Mouse (Mus musculus): ENCODE results near the gene Tprgl. TPM values are rescaled to one million over a fixed set of nuclear protein-coding genes. Genes with fewer than 3 reads are reported as not detected.

Tprgl gene
- polyA plus RNA-seq, 1 experiment from 2014 or later = 148 TPM

DNA sequence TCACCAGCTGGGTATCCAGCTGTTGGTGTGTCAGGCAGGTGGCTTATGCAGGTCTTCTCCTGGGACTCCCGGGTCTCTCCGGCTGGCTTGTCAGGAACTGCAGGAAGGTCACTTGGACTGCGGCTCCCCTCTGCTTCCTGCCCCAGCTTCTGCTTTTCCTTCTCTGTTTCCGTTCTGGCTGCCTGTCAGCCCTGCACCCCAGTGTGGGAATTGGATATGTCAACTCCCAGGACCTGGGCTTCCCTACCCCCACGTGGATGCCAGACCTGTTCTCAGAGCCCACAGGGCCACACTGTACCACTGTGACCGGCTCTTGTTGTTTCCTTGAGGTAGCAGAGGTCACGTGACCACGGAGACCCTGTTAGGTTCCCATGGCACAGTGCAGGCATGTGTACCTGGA, 28.5 kb upstream of the Tprgl start:
- H3K36me3 ChIP-seq (ENCODE audit: control insufficient read depth, insufficient read depth, low read length) = no peaks in the 10 kb centered on the region
- H3K4me2 ChIP-seq (ENCODE audit: low read depth, low read length) = no peak overlapping the region
- no peaks in the 10 kb centered on the region; the same call in 1 of the 2 replicates for H3K4me1 ChIP-seq (replicated peaks; ENCODE audit: control insufficient read depth, insufficient read depth, low read length)
- no peaks in the 10 kb centered on the region; the same call in 1 of the 2 replicates for H3K9me3 ChIP-seq (ENCODE audit: control insufficient read depth, low read length)
- H3K27me3 ChIP-seq (ENCODE audit: control insufficient read depth, insufficient read depth, low read depth, low read length) = no peaks in the 10 kb centered on the region
- no peak overlapping the region for H3K27ac ChIP-seq (ENCODE audit: low read length)
- no peak overlapping the region for H3K4me3 ChIP-seq (ENCODE audit: low read length)
- H3K9ac ChIP-seq (ENCODE audit: low read length) = no peak overlapping the region
- 47% methylated on average over 8 of the region's 8 CpGs for WGBS
- 0 out of 2 replicates have a peak, but pooled peaks have one; percentile 10 for ATAC-seq (ENCODE audit: low read depth)

DNA sequence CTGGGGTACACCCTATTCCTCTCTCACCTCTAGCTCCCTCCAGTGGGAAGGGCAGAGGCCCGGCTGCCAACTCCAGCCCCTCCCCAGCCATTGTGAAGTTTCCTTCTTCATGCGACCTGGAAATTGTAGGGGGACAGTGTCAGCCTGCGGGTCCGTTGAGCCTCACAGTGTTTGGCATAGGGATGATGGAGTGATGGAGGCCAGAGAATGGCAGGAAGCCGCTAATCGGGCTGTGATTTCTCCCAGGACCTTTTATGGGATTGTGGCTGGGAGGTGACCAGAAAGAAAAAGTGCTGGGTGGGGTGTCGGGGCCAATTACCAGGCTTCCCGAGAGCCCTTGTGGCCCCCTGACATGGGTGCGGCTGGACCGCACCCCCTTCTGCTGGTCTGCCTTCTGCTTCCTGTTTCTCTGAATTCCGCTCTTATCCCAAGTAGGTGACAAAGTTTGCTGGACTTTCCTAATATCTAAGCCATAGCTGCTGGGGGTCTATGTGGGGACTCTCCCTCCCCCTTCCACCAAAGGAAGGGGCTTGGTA, 25.6 kb upstream of the Tprgl start:
- H3K9ac ChIP-seq (ENCODE audit: low read length) = no peak overlapping the region
- whole genome bisulfite sequencing = 58% methylated on average over 11 of the region's 11 CpGs
- peak; percentile 46; the same call in 1 of the 2 replicates for ATAC-seq (ENCODE audit: low read depth)
- no peaks in the 10 kb centered on the region for H3K27me3 ChIP-seq (ENCODE audit: control insufficient read depth, insufficient read depth, low read depth, low read length)
- H3K27ac ChIP-seq (ENCODE audit: low read length) = peak overlapping the region; percentile 59
- no peaks in the 10 kb centered on the region for H3K9me3 ChIP-seq (ENCODE audit: control insufficient read depth, low read length)
- no peaks in the 10 kb centered on the region for H3K36me3 ChIP-seq (ENCODE audit: control insufficient read depth, insufficient read depth, low read length)
- H3K4me3 ChIP-seq (ENCODE audit: low read length) = no peak overlapping the region
- no peak overlapping the region for H3K4me2 ChIP-seq (ENCODE audit: low read depth, low read length)
- H3K4me1 ChIP-seq (replicated peaks; ENCODE audit: control insufficient read depth, insufficient read depth, low read length) = no peaks in the 10 kb centered on the region; the same call in 1 of the 2 replicates

DNA sequence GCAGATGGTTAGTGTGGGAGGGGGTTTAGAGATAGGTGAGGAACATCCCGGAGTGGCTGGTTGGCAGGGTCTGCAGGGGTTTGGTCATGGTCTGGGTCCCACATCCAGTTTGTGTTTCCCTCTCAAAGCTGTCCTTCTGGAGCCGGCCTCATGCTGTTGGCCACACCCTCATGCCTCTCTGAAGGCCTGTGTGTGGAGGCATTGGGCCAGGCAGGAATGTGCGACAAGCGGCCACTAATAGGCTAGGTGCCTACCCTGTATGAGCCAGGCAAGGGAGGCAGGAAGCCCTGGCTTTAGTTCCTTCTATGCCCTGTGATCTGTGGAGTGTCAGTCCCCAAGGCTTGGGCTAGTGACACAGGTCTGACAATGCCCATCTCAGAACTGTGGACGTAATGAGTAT, 24.5 kb upstream of the Tprgl start:
- WGBS = 62% methylated on average over 5 of the region's 5 CpGs
- Histone ChIP-seq H3K4me2 (ENCODE audit: low read depth, low read length) (no peak overlapping the region), H3K36me3 (ENCODE audit: control insufficient read depth, insufficient read depth, low read length) (no peaks in the 10 kb centered on the region), H3K27me3 (ENCODE audit: control insufficient read depth, insufficient read depth, low read depth, low read length) (no peaks in the 10 kb centered on the region), H3K27ac (ENCODE audit: low read length) (no peak overlapping the region), H3K4me3 (ENCODE audit: low read length) (no peak overlapping the region), H3K4me1 (replicated peaks; ENCODE audit: control insufficient read depth, insufficient read depth, low read length) (no peaks in the 10 kb centered on the region; the same call in 1 of the 2 replicates), H3K9me3 (ENCODE audit: control insufficient read depth, low read length) (no peaks in the 10 kb centered on the region), H3K9ac (ENCODE audit: low read length) (no peak overlapping the region)
- no peak for ATAC-seq (ENCODE audit: low read depth)

DNA sequence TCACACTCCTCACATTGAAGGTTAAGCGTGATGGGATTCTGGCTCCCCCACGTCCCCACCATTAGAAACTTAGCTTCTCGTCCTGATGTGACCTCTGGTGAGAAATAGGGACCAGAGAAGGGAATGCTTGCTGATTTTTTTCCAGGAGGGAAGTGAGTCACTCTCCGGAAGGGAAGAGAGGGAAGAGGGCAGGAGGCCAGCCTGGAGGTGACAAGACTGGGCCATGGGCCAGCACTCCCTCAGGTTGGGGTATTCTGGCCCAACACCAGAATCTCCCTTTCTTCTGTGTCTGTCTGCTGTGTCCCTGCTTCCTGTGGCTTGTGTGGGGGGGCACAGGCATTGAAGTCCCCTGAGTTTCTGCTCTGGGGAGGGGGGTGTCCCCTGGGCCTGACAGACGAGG, 23.1 kb upstream of the Tprgl start:
- no peak overlapping the region for H3K9ac ChIP-seq (ENCODE audit: low read length)
- no peak overlapping the region for H3K27ac ChIP-seq (ENCODE audit: low read length)
- H3K27me3 ChIP-seq (ENCODE audit: control insufficient read depth, insufficient read depth, low read depth, low read length) = no peaks in the 10 kb centered on the region
- H3K36me3 ChIP-seq (ENCODE audit: control insufficient read depth, insufficient read depth, low read length) = no peaks in the 10 kb centered on the region
- WGBS = 49% methylated on average over 5 of the region's 5 CpGs
- H3K4me2 ChIP-seq (ENCODE audit: low read depth, low read length) = no peak overlapping the region
- no peaks in the 10 kb centered on the region for H3K9me3 ChIP-seq (ENCODE audit: control insufficient read depth, low read length)
- ATAC-seq (ENCODE audit: low read depth) = no peak
- no peak overlapping the region for H3K4me3 ChIP-seq (ENCODE audit: low read length)
- no peaks in the 10 kb centered on the region for H3K4me1 ChIP-seq (replicated peaks; ENCODE audit: control insufficient read depth, insufficient read depth, low read length)

DNA sequence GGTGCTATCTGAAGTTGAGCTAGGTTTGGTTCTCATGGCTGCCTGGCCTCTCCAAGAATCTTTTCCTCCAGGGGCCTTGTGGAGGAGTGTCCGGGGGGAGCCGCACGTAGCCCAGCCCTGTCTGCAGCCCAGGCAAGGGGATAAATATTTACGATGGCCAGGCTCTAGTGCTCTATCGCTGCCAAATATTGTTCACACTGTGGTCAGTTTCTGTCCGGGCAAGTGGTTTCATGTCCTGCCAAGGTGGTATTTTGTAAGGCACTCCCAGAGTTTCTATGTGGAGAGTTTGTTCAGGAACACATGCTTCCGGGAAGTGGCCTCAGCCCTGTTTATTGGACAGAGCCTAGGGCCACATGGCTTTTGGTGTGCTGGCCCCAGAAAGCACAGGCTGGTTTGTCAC, 20.5 kb upstream of the Tprgl start:
- peaks cover 7% of the 10 kb centered on the region for H3K4me1 ChIP-seq (replicated peaks; ENCODE audit: control insufficient read depth, insufficient read depth, low read length)
- H3K27me3 ChIP-seq (ENCODE audit: control insufficient read depth, insufficient read depth, low read depth, low read length) = no peaks in the 10 kb centered on the region
- H3K4me3 ChIP-seq (ENCODE audit: low read length) = no peak overlapping the region
- no peak overlapping the region for H3K9ac ChIP-seq (ENCODE audit: low read length)
- H3K9me3 ChIP-seq (ENCODE audit: control insufficient read depth, low read length) = no peaks in the 10 kb centered on the region
- 51% methylated on average over 7 of the region's 7 CpGs for WGBS
- ATAC-seq (ENCODE audit: low read depth) = peak; percentile 39; the same call in 1 of the 2 replicates
- H3K36me3 ChIP-seq (ENCODE audit: control insufficient read depth, insufficient read depth, low read length) = no peaks in the 10 kb centered on the region
- H3K4me2 ChIP-seq (ENCODE audit: low read depth, low read length) = no peak overlapping the region
- H3K27ac ChIP-seq (ENCODE audit: low read length) = peak overlapping the region; percentile 59

DNA sequence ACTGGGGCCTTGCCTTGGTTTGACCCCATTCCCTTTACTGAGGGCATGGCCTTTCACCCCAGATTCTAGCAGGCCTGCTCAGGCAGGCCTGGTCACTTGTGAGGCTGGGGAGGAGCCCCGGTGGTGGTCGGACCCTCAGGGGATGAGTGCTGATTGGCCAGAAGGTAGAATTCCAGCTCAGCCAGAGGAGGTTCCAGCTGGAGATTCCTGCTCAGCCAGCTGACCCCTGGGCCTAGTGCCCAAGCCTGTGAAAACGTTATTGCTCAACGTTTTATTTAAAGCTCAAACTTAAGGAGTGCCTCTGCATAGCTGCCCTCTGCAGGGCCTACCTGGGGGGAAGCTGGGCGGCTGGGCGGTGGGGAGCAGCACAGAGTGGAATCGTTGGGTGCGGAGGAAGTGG, 16.8 kb upstream of the Tprgl start:
- H3K9me3 ChIP-seq (ENCODE audit: control insufficient read depth, low read length) = no peaks in the 10 kb centered on the region
- H3K4me1 ChIP-seq (replicated peaks; ENCODE audit: control insufficient read depth, insufficient read depth, low read length) = peaks cover 7% of the 10 kb centered on the region
- WGBS = 45% methylated on average over 8 of the region's 8 CpGs
- ATAC-seq (ENCODE audit: low read depth) = peak; percentile 86
- peak overlapping the region; percentile 78 for H3K27ac ChIP-seq (ENCODE audit: low read length)
- H3K36me3 ChIP-seq (ENCODE audit: control insufficient read depth, insufficient read depth, low read length) = no peaks in the 10 kb centered on the region
- H3K27me3 ChIP-seq (ENCODE audit: control insufficient read depth, insufficient read depth, low read depth, low read length) = peaks cover 7% of the 10 kb centered on the region
- H3K4me2 ChIP-seq (ENCODE audit: low read depth, low read length) = no peak overlapping the region
- no peak overlapping the region for H3K9ac ChIP-seq (ENCODE audit: low read length)
- H3K4me3 ChIP-seq (ENCODE audit: low read length) = no peak overlapping the region

DNA sequence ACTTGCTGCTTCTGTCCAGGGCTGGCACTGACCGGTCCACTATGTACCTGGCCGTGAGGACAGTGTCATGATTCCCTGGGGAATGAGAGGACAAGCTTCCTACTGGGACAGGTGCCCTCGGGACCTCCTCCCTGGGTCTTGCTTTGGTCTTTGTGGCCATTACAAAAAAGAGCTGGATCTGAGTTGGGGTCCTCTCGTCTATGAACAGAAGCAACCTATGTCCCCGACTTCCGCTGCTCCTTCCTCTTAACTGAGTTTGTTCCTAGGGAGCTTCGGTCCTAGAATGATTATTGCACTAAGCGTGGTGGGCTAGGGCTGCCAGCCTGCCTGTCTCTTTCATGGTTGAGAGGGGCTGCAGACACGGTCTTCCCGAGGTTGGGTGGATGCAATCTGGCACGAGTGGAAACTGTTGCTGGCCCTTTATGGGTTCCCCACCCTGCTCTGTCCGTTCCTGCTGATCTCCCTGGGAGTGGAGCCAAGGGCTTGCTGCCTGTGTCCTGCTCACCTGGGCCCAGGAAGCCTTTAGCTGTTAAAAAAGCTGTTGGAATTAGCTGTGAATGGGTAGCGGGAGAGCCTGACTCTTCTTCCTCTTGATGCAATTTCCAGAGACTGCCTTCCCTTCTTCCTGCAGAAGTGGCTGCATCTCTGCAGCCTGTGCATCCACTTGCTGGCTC, 11.6 kb upstream of the Tprgl start:
- Histone ChIP-seq H3K4me2 (ENCODE audit: low read depth, low read length) (peak overlapping the region; percentile 68), H3K27ac (ENCODE audit: low read length) (no peak overlapping the region), H3K9ac (ENCODE audit: low read length) (no peak overlapping the region), H3K27me3 (ENCODE audit: control insufficient read depth, insufficient read depth, low read depth, low read length) (peaks cover 44% of the 10 kb centered on the region), H3K36me3 (ENCODE audit: control insufficient read depth, insufficient read depth, low read length) (no peaks in the 10 kb centered on the region), H3K4me3 (ENCODE audit: low read length) (peak overlapping the region; percentile 47), H3K9me3 (ENCODE audit: control insufficient read depth, low read length) (no peaks in the 10 kb centered on the region), H3K4me1 (replicated peaks; ENCODE audit: control insufficient read depth, insufficient read depth, low read length) (peaks cover 10% of the 10 kb centered on the region)
- 37% methylated on average over 13 of the region's 13 CpGs for WGBS
- ATAC-seq (ENCODE audit: low read depth) = no peak

DNA sequence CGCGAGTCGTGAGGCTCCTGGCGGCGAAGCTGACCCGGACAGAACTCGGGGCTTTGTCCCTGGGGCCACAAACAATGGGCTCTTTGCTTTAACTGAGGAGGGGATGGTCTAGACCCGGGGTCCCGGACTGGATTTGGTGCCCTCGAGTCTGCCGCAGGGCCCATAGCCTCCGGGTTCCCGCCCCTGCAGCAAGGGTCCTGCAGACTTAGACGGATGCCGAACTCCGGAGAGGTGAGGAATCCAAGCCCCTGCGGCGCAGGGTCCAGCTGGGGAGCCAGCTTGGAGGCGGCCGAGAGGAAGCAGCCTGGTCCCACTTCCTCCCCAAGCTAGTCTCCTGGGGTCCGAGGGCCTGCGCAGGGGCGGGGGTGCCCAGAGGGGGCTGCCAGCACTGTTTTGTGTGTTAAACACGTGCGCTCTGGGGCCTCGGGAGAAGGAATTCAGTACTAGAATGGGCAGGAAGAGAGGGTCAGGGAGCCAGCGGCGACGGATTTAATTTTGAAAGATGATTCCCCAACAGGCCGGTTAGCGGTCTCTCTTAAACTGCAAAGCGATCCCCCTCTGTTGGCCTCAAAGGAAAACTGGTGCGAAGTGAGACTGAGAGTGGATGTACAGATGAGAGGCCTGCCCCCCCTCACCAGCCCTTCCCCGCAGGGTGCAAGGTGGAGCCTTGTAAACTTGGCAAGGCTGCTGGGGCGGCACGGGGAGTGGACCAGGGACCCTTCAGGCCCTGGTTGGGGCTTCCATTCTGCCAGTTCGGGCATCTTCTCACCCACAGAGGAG, 10.9 kb upstream of the Tprgl start:
- Histone ChIP-seq H3K4me1 (replicated peaks; ENCODE audit: control insufficient read depth, insufficient read depth, low read length) (peaks cover 10% of the 10 kb centered on the region), H3K27me3 (ENCODE audit: control insufficient read depth, insufficient read depth, low read depth, low read length) (peaks cover 44% of the 10 kb centered on the region), H3K4me3 (ENCODE audit: low read length) (peak overlapping the region; percentile 47), H3K36me3 (ENCODE audit: control insufficient read depth, insufficient read depth, low read length) (no peaks in the 10 kb centered on the region), H3K9ac (ENCODE audit: low read length) (peak overlapping the region; percentile 59), H3K27ac (ENCODE audit: low read length) (no peak overlapping the region), H3K9me3 (ENCODE audit: control insufficient read depth, low read length) (no peaks in the 10 kb centered on the region), H3K4me2 (ENCODE audit: low read depth, low read length) (peak overlapping the region; percentile 68)
- ATAC-seq (ENCODE audit: low read depth) = peak; percentile 20; the same call in 1 of the 2 replicates
- WGBS = under 1% methylated on average over 37 of the region's 37 CpGs

DNA sequence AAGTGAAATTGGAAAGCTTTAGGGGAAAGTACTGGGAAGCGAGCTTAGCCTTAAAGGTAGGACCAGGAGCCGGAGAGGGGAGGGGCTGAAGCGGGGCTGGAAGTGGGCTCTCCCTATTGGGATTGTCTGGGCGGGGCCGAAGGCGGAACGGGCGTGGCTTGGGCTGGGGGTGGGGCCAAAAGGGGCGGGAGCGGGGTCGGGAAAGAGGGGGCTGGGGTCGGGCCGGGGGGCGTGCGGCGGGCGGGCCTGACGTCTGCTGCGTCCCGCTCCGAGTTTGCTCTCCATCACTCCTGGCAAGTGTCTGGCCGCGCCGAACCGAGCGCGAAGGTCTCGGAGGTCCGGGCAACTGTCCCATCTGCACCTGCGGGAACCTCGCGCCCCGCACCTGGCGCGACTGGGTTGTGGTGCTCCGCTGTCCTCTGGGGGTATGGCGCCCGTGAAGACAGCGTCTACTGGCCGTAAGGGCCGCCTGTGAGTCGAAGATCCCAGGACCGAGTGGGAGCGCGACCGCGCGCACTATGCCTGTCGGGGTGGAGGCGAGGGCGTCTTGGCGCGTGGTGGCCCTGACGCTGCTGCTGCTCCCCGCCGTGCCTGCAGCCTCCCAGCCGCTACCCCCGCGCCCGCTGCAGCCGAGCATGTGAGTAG, 10.2 kb upstream of the Tprgl start, which contains the start of gene Megf6:
Gene Megf6 (plus strand): TSS at position 225 of the 645 bp plus-strand sequence.
- WGBS = under 1% methylated on average over 42 of the region's 61 CpGs
- peaks cover 44% of the 10 kb centered on the region for H3K27me3 ChIP-seq (ENCODE audit: control insufficient read depth, insufficient read depth, low read depth, low read length)

More for the DNA sequence above, 10.2 kb upstream of the Tprgl start, which contains the start of gene Megf6:
- Histone ChIP-seq H3K27ac (ENCODE audit: low read length) (no peak within 1 kb of the TSS), H3K36me3 (ENCODE audit: control insufficient read depth, insufficient read depth, low read length) (no peaks in the 10 kb centered on the region), H3K9me3 (ENCODE audit: control insufficient read depth, low read length) (no peaks in the 10 kb centered on the region), H3K4me1 (replicated peaks; ENCODE audit: control insufficient read depth, insufficient read depth, low read length) (peaks cover 10% of the 10 kb centered on the region), H3K4me2 (ENCODE audit: low read depth, low read length) (peak within 1 kb of the TSS; percentile 68), H3K4me3 (ENCODE audit: low read length) (peak within 1 kb of the TSS; percentile 47), H3K9ac (ENCODE audit: low read length) (peak within 1 kb of the TSS; percentile 59)
- ATAC-seq (ENCODE audit: low read depth) = peak; percentile 71
